Mouse (Mus musculus): ENCODE results near the gene Gk. TPM values are rescaled to one million over a fixed set of nuclear protein-coding genes. Genes with fewer than 3 reads are reported as not detected.

Gene Gk
- polyA plus RNA-seq (2012; rRNA removed), result 4.4 and 6.7 TPM in 2 replicates

GRCm38 (mm10) chrX:85776544-85777087 is at the start of gene Gk:
TSS of gene Gk (minus strand) at chrX:85776819.

Other genes starting within 250 kb of the Gk start
- 5.7 and 8.4 TPM in 2 replicates for gene Tab3, start 202.8 kb downstream of the Gk start, polyA plus RNA-seq (2012; rRNA removed)
- gene 5430427O19Rik, start 93.5 kb upstream of the Gk start, polyA plus RNA-seq (2012; rRNA removed), result 0.04 TPM in 2 replicates

Measured in central nervous system, embryonic 11.5 days (tissue).